Mouse (Mus musculus) spleen, adult 2 months (tissue): Measurements from ENCODE around the gene Smarca5.

Experiments
- CTCF ChIP-seq: fragments of 200-500 bp; IDR thresholded peaks from 2 replicates; pipeline ENCODE4 v1.5.1; 2011; ENCODE audit warnings: mild to moderate bottlenecking, inconsistent platforms; ENCODE audit not compliant: insufficient read depth, insufficient read length, insufficient replicate concordance; ENCODE audit errors: extremely low read depth
- POLR2A ChIP-seq: fragments of 200-500 bp; IDR thresholded peaks from 2 replicates; pipeline ENCODE4 v1.6.1; 2011; ENCODE audit warnings: low read depth, low read length, inconsistent platforms

DNA sequence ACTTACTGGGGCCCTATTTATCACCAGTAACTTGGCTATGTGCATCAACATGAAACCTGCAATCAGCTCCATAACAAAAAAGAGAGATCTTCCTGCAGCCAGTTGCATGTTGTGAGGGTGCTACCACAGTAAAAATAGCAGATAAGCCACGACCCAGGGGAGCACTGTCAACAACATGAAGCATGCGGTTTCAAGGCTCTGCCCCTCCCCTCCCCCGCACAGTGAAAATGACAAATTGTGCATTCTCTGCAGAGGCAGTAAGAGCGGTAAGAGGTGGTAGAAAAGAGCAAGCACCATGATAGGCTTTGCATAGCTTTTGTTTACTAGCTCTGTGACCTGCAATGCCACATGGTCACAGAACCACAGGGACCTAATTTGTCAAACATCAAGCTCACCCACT is 81.7 kb downstream of the Smarca5 start:
- no peak for TF ChIP-seq POLR2A
- no peak for TF ChIP-seq CTCF
